Mouse (Mus musculus): Measurements from ENCODE around the gene Cnot9.

DNA sequence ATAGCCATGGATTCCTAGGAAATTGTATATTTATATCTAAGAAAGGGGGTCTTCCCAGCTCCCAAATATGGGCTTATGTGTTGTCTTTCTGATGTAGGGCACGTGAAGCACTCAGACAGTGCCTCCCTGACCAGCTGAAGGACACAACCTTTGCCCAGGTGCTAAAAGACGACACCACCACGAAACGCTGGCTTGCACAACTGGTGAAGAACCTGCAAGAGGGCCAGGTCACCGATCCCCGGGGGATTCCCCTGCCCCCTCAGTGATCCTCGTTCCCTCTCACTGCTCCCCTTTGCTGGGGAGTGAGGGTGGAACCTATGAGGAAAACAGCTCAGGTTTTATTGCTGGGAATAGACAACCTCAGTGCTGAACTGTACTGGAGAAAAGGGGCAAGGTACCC, 22.7 kb downstream of the Cnot9 start:
- TF ChIP-seq EP300 (IDR thresholded peaks at IDR 0.05; ENCODE audit: low read depth), result no peak
- no peak for TF ChIP-seq CTCF (IDR thresholded peaks at IDR 0.05; ENCODE audit: low read depth)
